Mouse (Mus musculus) liver, adult 2 months (tissue): Measurements from ENCODE around the gene Gpr162. TPM values are rescaled to one million over a fixed set of nuclear protein-coding genes. Genes with fewer than 3 reads are reported as not detected.

Experiments
- DNase-seq: peaks from one replicate; pipeline ENCODE4 v3.0.0-alpha.2; 2011; ENCODE audit warnings: low read depth, low spot score; ENCODE audit errors: extremely low read depth
- H3K27ac ChIP-seq: fragments of 200-500 bp; replicated peaks from 2 replicates; pipeline ENCODE4 v1.5.1; 2012; ENCODE audit warnings: low read depth, mild to moderate bottlenecking, control low read depth, inconsistent platforms, low read length; ENCODE audit not compliant: insufficient read depth
- H3K27me3 ChIP-seq: fragments of 200-500 bp; 2 replicates; pipeline ENCODE4 v1.6.1; 2012; ENCODE audit warnings: mild to moderate bottlenecking, moderate library complexity, low read length, inconsistent platforms; ENCODE audit not compliant: control insufficient read depth, insufficient read depth
- H3K36me3 ChIP-seq: fragments of 200-500 bp; 2 replicates; pipeline ENCODE4 v1.6.1; 2012; ENCODE audit warnings: low read length, inconsistent platforms; ENCODE audit not compliant: control insufficient read depth, insufficient read depth
- H3K4me1 ChIP-seq: fragments of 200-500 bp; 2 replicates; pipeline ENCODE4 v1.6.1; 2011; ENCODE audit warnings: low read length; ENCODE audit not compliant: control insufficient read depth, insufficient read depth
- H3K4me3 ChIP-seq: fragments of 200-500 bp; 2 replicates; pipeline ENCODE4 v1.5.1; 2011; ENCODE audit warnings: low read depth, mild to moderate bottlenecking, control low read depth, low read length, moderate library complexity; ENCODE audit not compliant: insufficient read depth
- H3K79me2 ChIP-seq: fragments of 200-500 bp; 2 replicates; pipeline ENCODE4 v1.6.1; 2012; ENCODE audit warnings: inconsistent platforms, mild to moderate bottlenecking, low read length, moderate library complexity; ENCODE audit not compliant: control insufficient read depth, insufficient read depth
- H3K9ac ChIP-seq: fragments of 200-500 bp; 2 replicates; pipeline ENCODE4 v1.6.1; 2012; ENCODE audit warnings: low read depth, mild to moderate bottlenecking, control low read depth, inconsistent platforms, low read length
- CTCF ChIP-seq: fragments of 200-500 bp; IDR thresholded peaks from 2 replicates; pipeline ENCODE4 v1.5.1; 2011; ENCODE audit warnings: low read depth, low read length, control low read depth
- POLR2A ChIP-seq: fragments of 200-500 bp; IDR thresholded peaks from 2 replicates; pipeline ENCODE4 v1.6.1; 2011; ENCODE audit warnings: low read length, control low read depth; ENCODE audit not compliant: insufficient read depth; ENCODE audit errors: extremely low read depth
- WGBS: fragments of 180-500 bp; shearing (Covaris S2); methylation state at CpG from one replicate; pipeline ENCODE4 v1.1.7; 2018; 5-methylcytosine and 5-hydroxymethylcytosine counted together
- polyA plus RNA-seq: library from polyadenylated mRNA; depleted of rRNA; stranded (reverse); fragments of >200 nt; gene quantifications from 2 replicates; pipeline ENCODE4 v1.2.3, GENCODE M21; 2012
- total RNA-seq: library from RNA; depleted of rRNA; stranded (reverse); fragments of >200 nt; gene quantifications from 2 replicates; pipeline ENCODE4 v1.2.3, GENCODE M21; 2014

Gpr162 gene
- total and polyA plus RNA-seq, 2 experiments, result 0.09 to 0.44 TPM

GRCm38 (mm10) chr6:124904991-124905860 is 41.4 kb upstream of the Gpr162 start:
- peak overlapping the region; percentile 80 for H3K9ac ChIP-seq
- H3K27ac ChIP-seq, result peak overlapping the region; percentile 94
- no peak overlapping the region for H3K4me3 ChIP-seq
- H3K36me3 ChIP-seq, result no peaks in the 10 kb centered on the region
- no peak for TF ChIP-seq POLR2A
- no peak for TF ChIP-seq CTCF
- H3K27me3 ChIP-seq, result no peaks in the 10 kb centered on the region
- WGBS, result 45% methylated on average over 14 of the region's 16 CpGs
- no peaks in the 10 kb centered on the region for H3K79me2 ChIP-seq
- peak; percentile 74 for DNase-seq
- peaks cover 12% of the 10 kb centered on the region for H3K4me1 ChIP-seq

GRCm38 (mm10) chr6:124904161-124904981 is 40.6 kb upstream of the Gpr162 start:
- H3K9ac ChIP-seq, result peak overlapping the region; percentile 80
- H3K27me3 ChIP-seq, result no peaks in the 10 kb centered on the region
- peak overlapping the region; percentile 58 for H3K4me3 ChIP-seq
- TF ChIP-seq CTCF, result peak; percentile 58
- TF ChIP-seq POLR2A, result peak; percentile 64; the same call in 1 of the 2 replicates
- DNase-seq, result peak; percentile 83
- peaks cover 12% of the 10 kb centered on the region for H3K4me1 ChIP-seq
- H3K27ac ChIP-seq, result peak overlapping the region; percentile 98
- H3K36me3 ChIP-seq, result no peaks in the 10 kb centered on the region
- H3K79me2 ChIP-seq, result no peaks in the 10 kb centered on the region
- WGBS, result 19% methylated on average over 24 of the region's 24 CpGs

GRCm38 (mm10) chr6:124903580-124904151 is 39.9 kb upstream of the Gpr162 start:
- Histone ChIP-seq H3K4me3 (peak overlapping the region; percentile 55), H3K79me2 (no peaks in the 10 kb centered on the region), H3K27me3 (no peaks in the 10 kb centered on the region), H3K27ac (peak overlapping the region; percentile 98), H3K36me3 (no peaks in the 10 kb centered on the region), H3K4me1 (peaks cover 12% of the 10 kb centered on the region), H3K9ac (peak overlapping the region; percentile 73)
- WGBS, result under 1% methylated on average over 23 of the region's 23 CpGs
- DNase-seq, result peak; percentile 85
- TF ChIP-seq CTCF (peak; percentile 99), POLR2A (0 out of 2 replicates have a peak, but pooled peaks have one; percentile 24)

- Histone ChIP-seq H3K36me3 (no peaks in the 10 kb centered on the region), H3K27me3 (no peaks in the 10 kb centered on the region), H3K9ac (no peak overlapping the region), H3K4me1 (peaks cover 12% of the 10 kb centered on the region), H3K27ac (no peak overlapping the region), H3K4me3 (no peak overlapping the region), H3K79me2 (no peaks in the 10 kb centered on the region)
- TF ChIP-seq CTCF (no peak), POLR2A (no peak)
- DNase-seq, result no peak
Measured at GRCm38 (mm10) chr6:124901851-124902250, 38.1 kb upstream of the Gpr162 start.

DNA sequence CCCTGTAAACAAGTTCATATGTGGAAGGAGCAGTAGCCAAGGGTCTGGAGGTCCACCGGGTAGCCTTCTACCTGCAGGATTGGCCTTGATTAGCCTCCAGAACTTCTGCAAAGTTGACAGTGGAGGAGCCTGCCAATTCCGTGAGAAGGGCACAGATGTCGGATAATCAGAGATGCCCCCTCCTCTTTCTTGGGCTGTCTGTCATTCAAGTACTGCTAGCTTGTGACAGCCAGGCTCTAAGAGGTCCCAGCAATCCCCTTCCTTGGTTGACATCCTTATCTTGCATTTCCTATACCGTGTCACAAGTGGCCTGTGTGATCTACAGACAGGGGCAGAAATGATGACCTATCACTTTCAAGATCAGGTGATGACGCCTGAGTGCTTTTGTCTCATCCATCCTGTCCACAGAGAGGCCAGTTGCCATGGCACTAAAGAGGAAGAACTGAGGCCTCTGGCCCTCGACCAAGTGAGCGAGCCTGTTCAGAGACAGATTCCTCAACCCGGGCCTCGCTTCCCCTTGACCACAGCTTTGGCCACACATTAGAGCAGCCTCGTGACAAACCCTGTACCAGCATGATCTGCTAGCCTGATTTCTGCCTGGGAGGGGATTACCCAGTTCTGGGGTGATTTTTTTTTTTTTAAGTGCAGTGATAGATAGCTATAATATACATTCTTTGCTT is 37.2 kb upstream of the Gpr162 start:
- TF ChIP-seq POLR2A, result no peak
- no peak for TF ChIP-seq CTCF
- H3K9ac ChIP-seq, result no peak overlapping the region
- no peaks in the 10 kb centered on the region for H3K79me2 ChIP-seq
- DNase-seq, result no peak
- WGBS, result 62% methylated on average over 10 of the region's 10 CpGs
- H3K27me3 ChIP-seq, result no peaks in the 10 kb centered on the region
- no peak overlapping the region for H3K4me3 ChIP-seq
- H3K27ac ChIP-seq, result no peak overlapping the region
- H3K4me1 ChIP-seq, result peaks cover 12% of the 10 kb centered on the region
- no peaks in the 10 kb centered on the region for H3K36me3 ChIP-seq
